Mouse (Mus musculus) T-cell, adult 2 months (primary cell): ENCODE results near the gene Timm10.

Source experiments
- DNase-seq: peaks from one replicate; pipeline ENCODE4 v3.0.0; 2022; ENCODE audit warnings: low spot score

Timm10 gene

GRCm38 (mm10) chr2:84859991-84860780 lies 33.4 kb downstream of the Timm10 start:
- no peak for DNase-seq

GRCm38 (mm10) chr2:84861430-84861829 lies 34.6 kb downstream of the Timm10 start:
- no peak for DNase-seq

- DNase-seq = no peak
These were observed 35.4 kb downstream of the Timm10 start for GRCm38 (mm10) chr2:84862231-84862630.

- DNase-seq = no peak
These were observed 39.1 kb downstream of the Timm10 start for GRCm38 (mm10) chr2:84865616-84866571.

GRCm38 (mm10) chr2:84868521-84868943 lies 41.7 kb downstream of the Timm10 start:
- DNase-seq = peak; percentile 31

- DNase-seq = no peak
These were observed 42.2 kb downstream of the Timm10 start for GRCm38 (mm10) chr2:84868977-84869376.

GRCm38 (mm10) chr2:84870623-84871160 lies 43.9 kb downstream of the Timm10 start:
- DNase-seq = no peak

GRCm38 (mm10) chr2:84872105-84872716 lies 45.4 kb downstream of the Timm10 start:
- DNase-seq = no peak

- no peak for DNase-seq
These were observed 49.0 kb downstream of the Timm10 start for GRCm38 (mm10) chr2:84875842-84876241.
